Mouse (Mus musculus): ENCODE results near the gene Pnpla1. TPM values are rescaled to one million over a fixed set of nuclear protein-coding genes. Genes with fewer than 3 reads are reported as not detected.

Pnpla1 gene
- total and polyA plus RNA-seq, 3 experiments = 0.02 TPM; not detected in 2

- Histone ChIP-seq H3K4me3 (no peak overlapping the region), H3K9ac (ENCODE audit: low read depth, low read length) (no peak overlapping the region), H3K79me2 (replicated peaks; ENCODE audit: control insufficient read depth, insufficient read depth, low read length) (no peaks in the 10 kb centered on the region), H3K4me1 (ENCODE audit: control insufficient read depth, insufficient read depth, low read length) (no peaks in the 10 kb centered on the region), H3K27ac (no peak overlapping the region), H3K36me3 (ENCODE audit: control insufficient read depth, insufficient read depth, low read length) (no peaks in the 10 kb centered on the region), H3K27me3 (ENCODE audit: control insufficient read depth, insufficient read depth, low read length) (no peaks in the 10 kb centered on the region)
- intact Hi-C loops (cut with DNase I) = no loop called here
- TF ChIP-seq POLR2A (IDR thresholded peaks at IDR 0.05; ENCODE audit: insufficient read depth, low read depth, low read length) = no peak
- peak; percentile 67 for TF ChIP-seq CTCF (IDR thresholded peaks at IDR 0.05)
- peak; percentile 24 to 55 for DNase-seq
- whole genome bisulfite sequencing = 75% methylated on average over 10 of the region's 10 CpGs
Measured at GRCm38 (mm10) chr17:28936622-28937345, 78.6 kb downstream of the Pnpla1 start.

Other genes with a start within 250 kb of the Pnpla1 start
- 10 to 100 TPM; 32.1 to 32.6 TPM for gene Srpk1, start 235.7 kb upstream of the Pnpla1 start, total RNA-seq (2021)
- gene Srpk1, start 235.7 kb upstream of the Pnpla1 start, polyA plus RNA-seq (2012; rRNA removed) = 11.9 and 19.6 TPM in 2 replicates
- under 1 TPM; 0.26 to 0.70 TPM for gene Slc26a8, start 168.2 kb upstream of the Pnpla1 start, total RNA-seq (2021)
- gene Slc26a8, start 168.2 kb upstream of the Pnpla1 start, polyA plus RNA-seq (2012; rRNA removed) = 0.73 and 1.3 TPM in 2 replicates
- gene Mapk14, start 167.1 kb upstream of the Pnpla1 start, total RNA-seq (2021) = 10 to 100 TPM; 50.1 to 52.8 TPM
- 51.3 and 95.3 TPM in 2 replicates for gene Mapk14, start 167.1 kb upstream of the Pnpla1 start, polyA plus RNA-seq (2012; rRNA removed)
- under 1 TPM in 1 of 2 experiments, not detected in 1; 0.52 TPM for gene AC170998.1, start 132.3 kb upstream of the Pnpla1 start, total RNA-seq (2021)
- gene AC170998.1, start 132.3 kb upstream of the Pnpla1 start, polyA plus RNA-seq (2012; rRNA removed) = 0.27 TPM in 1 of 2 replicates, not detected in the other
- under 1 TPM; 0.48 to 0.52 TPM for gene Mapk13, start 89.1 kb upstream of the Pnpla1 start, total RNA-seq (2021)
- 0.38 and 0.78 TPM in 2 replicates for gene Mapk13, start 89.1 kb upstream of the Pnpla1 start, polyA plus RNA-seq (2012; rRNA removed)
- gene Brpf3, start 57.3 kb upstream of the Pnpla1 start, total RNA-seq (2021) = 10 to 100 TPM; 12.0 to 15.8 TPM
- gene Brpf3, start 57.3 kb upstream of the Pnpla1 start, polyA plus RNA-seq (2012; rRNA removed) = 14.0 and 14.2 TPM in 2 replicates
- gene 4930539E08Rik, start 56.9 kb downstream of the Pnpla1 start, total RNA-seq (2021) = not detected
- 0.08 and 0.23 TPM in 2 replicates for gene 4930539E08Rik, start 56.9 kb downstream of the Pnpla1 start, polyA plus RNA-seq (2012; rRNA removed)
- under 1 TPM in 1 of 2 experiments, not detected in 1; 0.52 TPM for gene Pxt1, start 85.4 kb downstream of the Pnpla1 start, total RNA-seq (2021)
- 0.14 and 0.29 TPM in 2 replicates for gene Pxt1, start 85.4 kb downstream of the Pnpla1 start, polyA plus RNA-seq (2012; rRNA removed)
- 10 to 100 TPM; 55.7 to 55.8 TPM for gene Kctd20, start 93.5 kb downstream of the Pnpla1 start, total RNA-seq (2021)
- gene Kctd20, start 93.5 kb downstream of the Pnpla1 start, polyA plus RNA-seq (2012; rRNA removed) = 23.8 and 44.7 TPM in 2 replicates
- 10 to 100 TPM; 29.5 to 32.5 TPM for gene Stk38, start 149.6 kb downstream of the Pnpla1 start, total RNA-seq (2021)
- 41.6 and 50.5 TPM in 2 replicates for gene Stk38, start 149.6 kb downstream of the Pnpla1 start, polyA plus RNA-seq (2012; rRNA removed)
- gene Srsf3, start 174.2 kb downstream of the Pnpla1 start, total RNA-seq (2021) = 10 to 100 TPM; 64.5 to 84.9 TPM
- 84.5 and 104 TPM in 2 replicates for gene Srsf3, start 174.2 kb downstream of the Pnpla1 start, polyA plus RNA-seq (2012; rRNA removed)
- 100 to 1,000 TPM in 1 of 2 experiments, 10 to 100 TPM in 1; 56.4 to 156 TPM for gene Cdkn1a, start 232.6 kb downstream of the Pnpla1 start, total RNA-seq (2021)
- 30.4 and 37.3 TPM in 2 replicates for gene Cdkn1a, start 232.6 kb downstream of the Pnpla1 start, polyA plus RNA-seq (2012; rRNA removed)